Mouse (Mus musculus): Measurements from ENCODE around the gene Vmn2r48.
"Not testable (repeated sequence)": the region's sequence is repeated elsewhere in the genome, so short reads cannot be mapped to it uniquely, and the experiment has no call there.

Vmn2r48 gene

GRCm38 (mm10) chr7:9953485-9953884 is at the start of gene Vmn2r48:
Gene Vmn2r48, minus strand, starts transcription at chr7:9953585.
- DNase-seq = not testable (repeated sequence)

DNA sequence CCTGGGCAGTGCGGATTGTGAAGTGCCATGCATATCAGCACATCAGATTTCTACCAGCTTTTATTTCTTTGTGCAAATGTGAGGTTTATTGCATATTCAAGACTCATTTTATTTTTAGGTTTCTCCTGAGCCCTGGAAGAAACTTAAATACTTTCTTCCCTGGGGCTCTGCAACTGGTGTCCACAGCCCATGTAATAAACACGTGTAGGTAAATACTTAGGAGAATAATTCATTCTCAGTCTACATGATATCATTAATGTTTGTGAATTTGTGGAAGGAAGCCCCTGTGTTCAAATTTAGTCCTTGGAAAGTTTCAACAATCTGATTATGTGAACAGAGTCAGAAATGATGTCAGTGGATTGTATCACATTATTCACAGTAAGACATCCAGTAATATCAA is 38.8 kb upstream of the Vmn2r48 start, which contains the start of gene Vmn2r49:
Gene Vmn2r49, minus strand, starts transcription at position 101 of the 400 bp plus-strand sequence.
- not testable (repeated sequence) for DNase-seq
